Mouse (Mus musculus) bone marrow macrophage, adult 2 months (primary cell): ENCODE data around the gene Kif5c.

Experiments used
- CTCF ChIP-seq: IDR thresholded peaks from 2 replicates; pipeline ENCODE4 v1.5.1; 2012; ENCODE audit warnings: low read depth, mild to moderate bottlenecking, low read length, moderate library complexity
- POLR2A ChIP-seq: IDR thresholded peaks from 2 replicates; pipeline ENCODE4 v1.6.1; 2012; ENCODE audit warnings: mild to moderate bottlenecking, low read depth, low read length, borderline replicate concordance

GRCm38 (mm10) chr2:49746947-49747346 lies 127.8 kb downstream of the Kif5c start:
- TF ChIP-seq CTCF, result no peak
- TF ChIP-seq POLR2A, result no peak
